Mouse (Mus musculus): ENCODE results near the gene Rpl27a.

Gene Rpl27a

DNA sequence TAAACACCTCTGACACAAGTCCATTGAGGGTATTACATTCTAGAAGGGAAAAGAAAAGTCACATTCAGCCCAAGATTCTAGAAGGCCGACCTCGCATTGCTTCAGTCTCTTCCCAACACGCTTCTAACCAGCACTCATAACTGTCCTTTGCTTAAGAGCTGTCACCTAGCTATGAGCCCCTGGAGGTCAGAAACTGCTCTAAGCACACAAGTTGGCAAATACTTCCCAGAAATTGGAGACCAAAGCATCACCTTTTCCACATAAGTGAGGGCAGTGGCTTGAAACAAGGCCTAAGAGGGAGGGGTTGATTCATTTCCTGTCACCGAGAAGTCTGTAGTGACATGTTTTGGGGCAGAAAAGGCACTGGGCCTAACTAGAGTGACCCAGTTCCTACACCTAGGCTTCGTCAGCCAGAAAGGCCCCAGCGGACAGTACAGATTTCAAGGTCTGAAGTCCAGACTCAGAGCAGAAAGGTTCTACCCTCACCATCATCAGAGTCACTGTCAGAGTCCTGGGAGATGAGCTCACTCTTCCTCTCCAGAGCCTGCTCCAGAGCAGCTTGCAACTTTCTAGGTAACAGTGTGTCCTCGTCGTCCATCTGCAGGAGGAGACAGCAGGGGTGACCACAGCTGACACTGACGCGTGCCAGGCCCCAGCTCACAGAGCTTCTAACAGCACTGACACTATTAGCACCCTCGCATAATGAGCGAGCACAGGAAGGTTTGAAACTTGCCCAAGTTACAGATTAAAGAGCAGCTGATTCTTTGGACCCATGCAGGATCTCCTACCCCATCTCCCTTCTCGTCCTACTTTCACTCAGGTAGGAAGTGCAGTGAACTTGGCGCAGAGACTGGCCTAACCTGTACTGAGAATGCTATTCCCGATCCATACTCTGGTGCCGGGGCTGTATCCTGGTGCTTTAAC is 7.1 kb downstream of the Rpl27a start:
- DNase-seq (ENCODE audit: low spot score in 2 of 2) = no peak

DNA sequence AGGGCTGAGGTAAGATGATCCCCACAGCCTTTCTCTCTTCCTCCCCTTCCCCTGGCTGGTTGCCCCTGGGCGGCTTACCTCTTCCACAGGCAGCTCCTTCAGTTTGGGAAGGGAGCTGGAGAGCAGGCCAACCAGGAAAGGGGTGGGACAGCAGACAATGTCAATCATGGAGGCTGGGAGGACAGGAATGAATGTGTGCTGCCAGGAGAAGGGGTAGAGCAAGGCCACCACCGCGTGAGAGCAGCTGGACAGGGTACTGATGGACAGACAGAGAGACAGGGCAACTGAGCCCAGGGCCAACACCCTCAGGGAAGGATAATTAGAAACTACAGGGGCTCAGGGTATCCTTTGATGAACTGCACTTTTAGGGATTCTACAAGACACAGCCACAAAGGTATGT is 8.6 kb downstream of the Rpl27a start:
- DNase-seq (ENCODE audit: low spot score in 2 of 2) = no peak

DNA sequence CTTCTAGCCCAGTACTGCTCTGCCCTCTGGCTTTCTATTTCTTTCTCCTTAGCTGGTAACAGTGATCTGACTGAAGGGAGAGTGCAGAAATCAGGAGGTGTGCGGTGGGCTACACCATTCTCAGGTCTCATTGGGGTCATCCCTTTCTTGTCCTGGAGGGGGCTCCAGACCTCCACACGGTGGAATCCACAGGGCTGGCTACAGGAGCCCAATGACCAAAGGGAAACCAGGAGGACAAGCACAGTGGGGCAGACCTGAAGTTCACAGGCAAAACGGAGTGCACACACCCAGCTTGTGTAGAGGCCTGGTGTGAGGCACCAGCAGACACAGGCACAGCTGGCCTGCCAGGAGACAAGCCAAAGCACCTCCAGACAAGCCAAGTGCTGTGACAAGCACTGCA is 9.4 kb downstream of the Rpl27a start:
- peak; percentile 57 to 68 for DNase-seq (ENCODE audit: low spot score in 2 of 2)

DNA sequence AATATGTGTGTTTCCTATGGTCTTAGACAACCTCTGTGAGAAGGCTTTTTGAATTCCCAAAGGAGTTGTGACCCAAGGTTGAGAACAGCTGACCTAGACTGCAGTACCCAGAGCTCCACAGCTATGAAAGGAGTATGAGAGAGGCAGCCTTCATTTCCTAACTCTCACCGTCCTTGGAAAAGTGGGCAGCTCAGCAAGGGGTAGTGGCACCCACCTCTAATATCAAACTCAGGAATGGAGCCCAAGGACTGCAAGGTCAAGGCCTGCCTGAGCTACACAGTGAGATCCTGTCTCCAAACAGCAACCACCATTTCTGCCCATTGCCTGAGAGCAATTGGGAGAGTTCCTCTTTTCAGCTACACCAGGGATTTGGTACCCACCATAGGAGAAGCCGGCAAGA is 10.8 kb downstream of the Rpl27a start:
- no peak for DNase-seq (ENCODE audit: low spot score in 2 of 2)

DNA sequence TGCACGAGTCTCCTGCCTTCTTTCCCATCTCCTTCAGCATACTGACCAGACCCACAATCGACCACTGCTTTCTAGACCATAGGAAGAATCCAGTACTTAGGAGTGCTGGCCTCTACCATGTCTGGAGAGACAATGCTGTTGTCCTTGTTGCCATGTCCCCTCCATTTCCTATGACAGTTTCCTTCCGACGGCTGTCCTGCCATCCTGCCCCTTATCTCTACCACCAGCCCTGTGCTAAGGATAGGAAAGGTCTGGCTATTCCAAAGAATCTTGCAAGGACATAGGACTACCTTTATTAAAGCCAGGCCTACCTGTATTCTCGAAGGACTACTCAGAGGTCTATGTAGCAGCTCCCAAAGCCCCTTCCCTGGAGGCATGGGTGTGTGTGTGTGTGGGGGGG is 12.6 kb downstream of the Rpl27a start:
- DNase-seq (ENCODE audit: low spot score in 2 of 2) = no peak

DNA sequence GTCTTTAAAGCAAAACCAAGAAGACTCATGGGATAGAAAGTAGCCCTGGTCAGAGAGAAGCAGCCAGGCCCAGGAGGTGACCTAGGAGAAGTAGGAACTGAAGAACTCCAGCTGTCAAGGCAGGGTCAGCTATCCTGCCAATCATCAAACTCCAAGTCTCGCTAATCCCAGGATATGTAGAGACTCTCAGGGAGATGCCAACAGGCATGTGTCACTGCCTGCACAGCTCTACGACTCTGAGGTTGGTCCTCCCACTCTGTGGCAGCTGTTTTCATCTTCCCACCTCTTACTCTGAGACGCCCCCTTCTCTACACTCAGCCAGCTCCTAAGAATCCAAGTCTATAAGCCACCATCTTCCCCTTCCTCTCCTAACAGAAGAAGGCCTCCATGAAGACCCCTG is 13.7 kb downstream of the Rpl27a start:
- no peak for DNase-seq (ENCODE audit: low spot score in 2 of 2)

DNA sequence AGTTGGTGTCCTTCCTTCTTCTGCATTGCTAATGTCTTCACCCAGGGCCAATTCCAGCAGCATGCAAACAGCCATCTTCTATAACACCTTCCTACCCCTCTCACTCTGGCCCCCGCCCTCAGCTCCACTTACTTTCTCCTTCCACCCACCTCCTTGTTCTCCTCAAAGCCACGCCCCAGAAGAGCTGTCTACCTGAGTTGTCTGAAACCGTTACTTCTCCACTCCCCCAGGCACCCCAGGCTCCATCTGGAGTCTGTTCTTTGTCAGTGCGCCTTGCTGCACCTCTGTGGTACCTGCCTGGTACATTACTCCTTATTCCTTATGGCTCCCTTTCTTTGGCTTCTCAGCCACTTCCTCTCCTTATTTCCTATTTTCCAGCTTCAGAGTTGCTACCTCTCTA is 14.2 kb downstream of the Rpl27a start:
- DNase-seq (ENCODE audit: low spot score in 2 of 2) = no peak

DNA sequence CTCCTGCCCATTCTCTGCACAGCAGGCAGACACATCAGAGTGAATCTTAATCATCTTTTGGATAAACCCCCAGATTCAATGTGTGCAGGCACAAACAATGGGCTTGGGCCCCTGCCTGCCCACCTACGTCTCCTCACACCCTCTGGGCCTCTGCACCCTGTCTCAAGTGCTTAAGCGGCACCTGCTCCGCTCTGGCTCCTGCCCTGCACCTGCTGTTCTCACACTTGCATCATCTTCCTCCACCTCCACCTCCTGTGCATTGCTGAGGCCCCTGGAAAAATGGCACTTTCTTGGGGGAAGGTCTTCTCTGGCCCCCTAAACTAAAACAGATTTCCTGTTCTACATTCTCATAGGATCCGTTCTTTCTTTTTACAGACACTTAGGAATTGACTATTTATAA is 14.9 kb downstream of the Rpl27a start:
- no peak for DNase-seq (ENCODE audit: low spot score in 2 of 2)

DNA sequence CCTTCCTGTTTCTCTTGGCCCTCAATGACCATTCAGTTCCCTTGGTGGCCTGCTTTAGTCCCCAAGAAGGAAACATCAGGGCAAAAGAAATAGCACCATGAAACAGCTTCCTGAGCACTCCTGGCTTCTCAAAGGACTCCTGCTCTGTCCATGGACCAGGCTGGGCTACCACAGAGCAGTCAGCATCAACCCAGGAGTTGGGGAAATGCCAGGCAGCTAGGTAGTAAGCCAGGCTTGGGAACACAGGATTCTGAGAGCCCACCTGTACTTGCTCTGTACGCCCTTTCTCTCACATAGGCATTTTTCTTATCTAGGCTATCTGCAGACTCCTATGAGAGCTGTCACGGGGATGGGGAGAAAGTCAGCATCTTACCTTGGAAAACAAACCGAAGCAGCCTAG is 16.0 kb downstream of the Rpl27a start:
- no peak for DNase-seq (ENCODE audit: low spot score in 2 of 2)

DNA sequence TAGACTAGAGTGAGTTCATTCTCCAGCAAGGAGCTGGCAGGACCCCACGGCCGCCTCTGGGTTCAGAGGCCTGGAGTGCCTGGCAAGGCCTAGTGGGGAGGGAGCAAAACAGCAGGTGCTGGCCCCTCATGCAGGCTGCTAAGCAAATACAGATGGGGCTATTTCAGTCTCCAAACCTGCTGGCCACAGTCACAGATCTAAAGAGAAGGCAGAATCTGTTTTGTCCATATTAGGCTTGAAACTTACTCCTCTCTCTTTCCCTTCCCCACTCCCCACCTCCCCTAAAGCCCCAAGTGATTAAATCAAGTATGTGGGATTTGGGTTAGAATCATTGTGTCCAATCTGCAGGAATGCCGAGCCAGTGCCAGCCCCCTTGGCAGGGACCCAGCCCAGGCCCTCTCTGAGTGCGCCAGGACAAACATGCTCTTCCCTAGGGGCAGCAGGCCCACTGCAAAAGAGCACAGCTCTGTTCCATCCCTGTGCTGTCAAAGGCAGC is 17.6 kb downstream of the Rpl27a start:
- DNase-seq (ENCODE audit: low spot score in 2 of 2) = peak; percentile 61 to 70

DNA sequence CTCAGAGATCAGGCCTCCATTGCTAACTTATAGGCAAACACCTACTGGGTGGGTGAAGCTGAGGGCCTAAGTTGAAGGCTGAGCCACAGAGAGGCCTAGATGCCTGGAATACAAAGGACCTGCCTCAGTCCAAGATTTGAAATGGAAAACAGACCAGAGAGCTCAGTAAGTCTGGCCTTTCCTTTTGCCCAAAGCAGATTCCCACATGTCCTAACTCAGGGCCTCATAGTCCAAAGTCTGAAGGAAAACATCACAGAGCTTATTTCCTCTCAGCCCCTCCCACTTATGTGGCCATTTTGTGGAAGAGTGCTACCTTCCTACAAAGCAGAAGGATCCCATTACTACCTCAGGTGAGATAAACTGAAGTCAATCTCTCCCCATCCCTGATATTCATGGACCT is 22.0 kb downstream of the Rpl27a start:
- no peak for DNase-seq (ENCODE audit: low spot score in 2 of 2)

DNA sequence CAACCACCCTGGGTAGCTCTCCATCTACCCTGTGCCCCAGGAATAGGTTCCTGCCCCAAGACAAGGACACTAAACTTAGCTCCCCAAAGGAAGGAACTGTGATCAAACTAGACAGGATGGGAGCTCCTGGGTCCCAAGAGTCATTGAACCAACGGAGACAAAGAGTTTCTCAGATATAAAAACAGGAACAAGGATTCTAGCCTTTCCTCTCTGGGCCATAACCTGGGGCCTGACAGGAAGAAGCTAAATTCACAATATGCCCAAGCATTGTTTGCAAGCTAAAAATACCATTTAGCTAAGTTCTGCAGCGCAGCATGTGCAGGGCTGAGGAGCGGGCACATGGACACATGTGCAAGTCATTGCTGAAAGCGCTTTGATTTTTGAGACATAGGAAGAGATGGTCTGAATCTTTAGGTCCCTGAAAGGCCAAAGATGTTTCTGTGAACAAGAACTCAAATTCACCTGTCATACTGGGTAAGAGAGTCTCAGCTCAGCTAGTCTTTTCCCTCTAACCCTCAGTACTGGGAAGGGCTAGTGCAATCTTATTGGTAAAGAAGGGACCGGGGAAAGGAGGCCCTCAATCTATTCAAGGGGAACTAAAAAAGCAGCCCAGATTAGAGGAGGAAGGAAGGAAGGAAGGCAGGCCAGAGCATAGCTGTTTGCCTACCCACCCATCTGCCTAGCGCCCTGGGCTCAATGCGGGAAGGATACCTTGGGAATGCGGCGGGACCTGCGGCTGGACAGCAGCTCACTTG is 22.8 kb downstream of the Rpl27a start:
- peak in 1 of 2 experiments; percentile 83 for DNase-seq (ENCODE audit: low spot score in 2 of 2)

DNA sequence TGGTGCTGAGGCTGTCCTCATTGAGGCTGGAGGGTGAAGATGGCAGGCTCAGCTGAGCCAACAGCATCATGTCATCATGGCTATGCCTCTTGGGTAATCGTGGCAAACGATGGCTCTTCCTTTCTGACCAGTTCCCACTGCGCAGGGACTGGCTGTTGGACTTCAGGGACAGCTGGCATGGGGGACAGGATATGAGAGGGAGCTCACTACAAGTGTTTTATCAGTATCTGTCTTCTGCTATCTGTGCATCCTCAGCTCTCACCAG is 23.3 kb downstream of the Rpl27a start:
- DNase-seq (ENCODE audit: low spot score in 2 of 2) = no peak

DNA sequence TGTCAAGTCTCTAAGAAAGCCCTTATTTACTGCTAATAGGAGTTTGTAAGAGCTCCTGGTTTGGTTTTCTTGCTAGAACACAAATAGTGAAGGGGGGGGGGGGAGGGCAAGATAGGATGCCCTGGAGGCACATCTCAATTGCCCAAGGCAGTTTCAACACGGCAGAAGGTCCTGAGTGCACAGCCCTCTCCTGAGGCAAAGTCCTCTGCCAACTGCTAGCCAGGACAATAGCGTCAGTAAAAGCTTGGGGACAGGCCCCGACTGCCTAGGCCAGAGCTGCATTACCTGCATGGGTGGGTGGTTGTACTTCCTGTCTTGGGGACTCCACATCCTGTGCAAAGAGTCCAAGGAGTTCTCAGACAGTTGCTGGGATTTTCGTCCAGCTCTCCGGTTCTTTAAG is 25.8 kb downstream of the Rpl27a start:
- DNase-seq (ENCODE audit: low spot score in 2 of 2) = no peak

DNA sequence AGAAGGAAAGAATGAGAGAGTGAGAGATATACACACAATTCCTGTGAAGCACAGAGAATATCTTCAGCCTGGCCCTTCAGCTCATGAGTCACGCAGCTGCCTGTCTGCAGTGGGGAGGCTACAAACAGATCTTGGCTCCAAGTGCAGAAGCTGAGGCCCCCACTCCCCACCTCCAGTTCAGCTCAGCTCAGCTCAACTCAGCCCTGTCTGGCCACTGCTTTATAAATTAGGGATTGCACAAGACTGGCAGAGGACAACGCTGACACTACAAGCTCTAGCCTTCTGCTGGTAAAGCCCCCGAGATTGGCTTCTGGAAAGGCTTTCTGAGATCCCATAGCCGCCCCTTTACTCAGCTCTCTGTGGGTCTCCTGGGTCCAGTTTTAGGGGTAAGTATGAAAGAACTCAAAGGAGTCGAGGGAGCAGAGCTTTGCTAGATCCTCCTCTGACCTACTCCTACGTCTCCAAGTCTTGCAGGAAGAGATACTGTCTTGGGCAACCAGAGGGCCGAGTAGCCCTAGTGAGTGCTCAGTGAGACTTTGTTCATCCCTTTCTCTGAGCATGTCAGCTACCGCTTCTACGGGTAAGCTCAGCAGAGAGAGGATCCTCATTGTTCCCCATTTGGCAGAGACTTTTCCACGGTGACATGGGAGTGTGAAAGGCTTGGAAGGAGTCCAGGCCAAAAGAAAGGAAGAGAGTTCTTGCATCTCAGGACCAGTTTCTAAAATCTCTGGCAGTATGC is 26.5 kb downstream of the Rpl27a start:
- DNase-seq (ENCODE audit: low spot score in 2 of 2) = peak; percentile 49 to 57

DNA sequence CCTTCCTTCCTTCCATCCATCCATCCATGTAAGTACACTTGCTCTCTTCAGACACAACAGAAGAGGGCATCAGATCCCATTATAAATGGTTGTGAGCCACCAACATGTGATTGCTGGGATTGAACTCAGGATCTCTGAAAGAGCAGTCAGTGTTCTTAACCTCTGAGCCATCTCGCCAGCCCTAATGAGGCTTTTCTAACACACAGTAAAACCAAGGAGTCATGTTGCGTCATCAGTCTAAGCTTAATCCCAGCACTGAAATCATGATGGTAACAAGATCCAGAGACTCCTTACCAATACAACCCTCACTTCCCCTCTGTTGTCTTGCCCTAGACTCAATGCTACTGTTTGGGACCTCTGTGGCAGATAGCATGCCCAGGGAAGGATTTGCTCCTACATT is 27.2 kb downstream of the Rpl27a start:
- DNase-seq (ENCODE audit: low spot score in 2 of 2) = no peak

DNA sequence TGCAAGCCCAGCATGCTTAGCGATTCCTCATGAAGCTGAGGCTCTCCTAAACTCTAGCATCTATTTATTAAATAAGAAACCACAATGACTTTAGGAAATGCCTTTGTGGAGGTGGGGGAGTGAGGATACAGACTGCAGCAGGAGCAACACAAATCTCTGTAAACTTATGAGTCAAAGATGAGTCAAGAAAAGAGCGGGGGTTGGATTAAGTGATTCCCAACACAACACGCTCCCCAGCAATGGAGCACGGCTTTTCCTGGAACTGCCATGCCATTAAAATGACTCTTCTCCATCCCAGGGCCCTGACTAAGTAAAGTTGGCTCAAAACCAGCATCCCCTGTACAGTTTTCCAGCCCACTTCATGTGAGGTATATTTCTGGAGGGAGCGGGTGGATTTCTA is 27.8 kb downstream of the Rpl27a start:
- no peak for DNase-seq (ENCODE audit: low spot score in 2 of 2)

DNA sequence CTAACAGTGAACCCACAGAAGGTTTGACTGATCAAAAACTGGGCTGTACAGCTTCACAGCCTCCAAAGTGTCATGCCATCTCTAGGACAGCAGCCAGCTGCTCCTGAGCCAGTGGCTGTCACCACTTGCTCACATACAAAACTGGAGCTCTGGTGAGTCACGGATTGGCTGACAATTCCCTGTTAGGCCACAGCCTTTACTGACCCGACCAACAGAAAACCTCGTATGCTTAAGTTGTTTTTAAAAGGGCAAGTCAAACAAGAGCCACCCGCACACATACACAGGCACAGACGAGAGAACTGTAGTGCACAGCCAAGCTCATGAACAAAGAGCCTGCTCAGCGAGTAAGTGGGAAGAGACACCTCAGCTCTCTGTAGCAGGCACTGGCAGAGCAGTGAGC is 40.6 kb downstream of the Rpl27a start:
- DNase-seq (ENCODE audit: low spot score in 2 of 2) = peak; percentile 69 to 82

DNA sequence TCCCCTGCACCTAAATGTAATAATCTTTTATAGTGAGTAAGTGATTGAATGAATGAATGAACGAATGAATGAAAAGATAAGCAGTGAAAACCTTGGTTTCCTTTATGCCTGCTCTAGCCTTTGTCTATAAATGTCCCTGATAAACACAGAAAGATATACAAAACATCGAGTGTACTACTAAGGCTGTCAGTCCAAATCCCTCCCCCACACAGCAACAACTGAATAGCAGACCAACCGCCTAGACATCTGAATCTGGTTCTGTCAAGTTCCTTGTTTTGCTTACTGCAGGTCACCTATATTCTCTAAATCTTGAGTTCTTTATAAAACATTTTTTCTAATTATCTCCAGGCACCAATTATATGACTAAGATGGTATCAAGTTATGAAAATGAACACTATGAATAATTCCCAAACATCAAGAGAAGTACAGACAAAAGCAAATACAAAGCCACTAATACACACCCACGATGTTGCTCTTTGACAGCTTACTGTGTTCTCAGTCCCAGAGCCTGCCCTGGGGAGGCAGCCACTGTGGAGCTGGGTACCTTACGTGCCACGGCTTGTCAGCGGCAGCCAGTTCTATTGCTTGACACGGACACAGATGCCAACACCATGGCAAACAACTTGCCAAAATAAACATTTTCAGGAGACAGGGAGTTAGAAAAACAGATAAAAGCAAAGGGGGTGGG is 42.7 kb downstream of the Rpl27a start:
- DNase-seq (ENCODE audit: low spot score in 2 of 2) = no peak

DNA sequence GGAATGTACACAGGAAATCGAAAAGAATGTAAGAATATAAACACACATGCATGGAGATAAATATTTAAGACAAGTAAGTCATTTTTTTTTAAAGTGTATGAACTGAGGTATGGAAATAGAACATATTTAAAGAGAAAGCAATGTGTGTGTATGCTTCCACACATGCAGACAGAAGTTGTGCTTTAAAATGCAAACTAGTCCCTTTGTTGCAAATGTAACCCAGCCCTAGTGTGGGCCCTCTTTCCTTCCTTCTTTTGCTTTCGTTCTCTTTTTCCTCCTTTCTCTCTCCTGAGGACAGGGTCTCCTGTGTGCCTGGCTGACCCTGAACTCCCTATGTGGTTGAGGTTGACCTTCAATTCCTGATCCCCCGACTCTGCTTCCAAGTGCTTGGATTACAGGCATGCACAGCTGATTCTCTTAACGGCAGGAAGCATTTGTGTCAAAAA is 43.2 kb downstream of the Rpl27a start:
- DNase-seq (ENCODE audit: low spot score in 2 of 2) = no peak

DNA sequence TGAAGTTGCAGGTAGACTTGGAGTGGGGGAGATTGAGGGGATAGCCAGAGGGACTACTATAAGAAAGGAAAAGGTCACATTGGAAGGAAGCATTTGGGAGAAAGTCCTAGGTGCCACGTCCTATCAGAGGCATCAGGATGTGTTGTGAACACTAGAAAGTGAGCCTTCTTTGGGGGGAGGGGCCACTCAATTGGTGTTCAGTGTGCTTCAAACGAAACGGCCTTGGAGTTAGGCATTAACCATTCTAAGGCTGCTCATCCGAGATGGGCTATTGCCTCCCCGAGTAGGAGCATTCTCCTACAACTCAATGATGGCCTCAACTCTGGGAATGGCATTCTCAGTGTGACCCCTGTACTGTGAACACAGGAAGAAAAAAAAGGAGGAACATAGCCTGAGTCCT is 43.7 kb downstream of the Rpl27a start:
- no peak for DNase-seq (ENCODE audit: low spot score in 2 of 2)
